Mouse (Mus musculus): Measurements from ENCODE around the gene Ttll6. TPM values are rescaled to one million over a fixed set of nuclear protein-coding genes. Genes with fewer than 3 reads are reported as not detected.

Gene Ttll6
- not detected in 2 replicates for polyA plus RNA-seq (2015; fragmentation: Nextera tagmentation; extraction: Ambion mirVana)

DNA sequence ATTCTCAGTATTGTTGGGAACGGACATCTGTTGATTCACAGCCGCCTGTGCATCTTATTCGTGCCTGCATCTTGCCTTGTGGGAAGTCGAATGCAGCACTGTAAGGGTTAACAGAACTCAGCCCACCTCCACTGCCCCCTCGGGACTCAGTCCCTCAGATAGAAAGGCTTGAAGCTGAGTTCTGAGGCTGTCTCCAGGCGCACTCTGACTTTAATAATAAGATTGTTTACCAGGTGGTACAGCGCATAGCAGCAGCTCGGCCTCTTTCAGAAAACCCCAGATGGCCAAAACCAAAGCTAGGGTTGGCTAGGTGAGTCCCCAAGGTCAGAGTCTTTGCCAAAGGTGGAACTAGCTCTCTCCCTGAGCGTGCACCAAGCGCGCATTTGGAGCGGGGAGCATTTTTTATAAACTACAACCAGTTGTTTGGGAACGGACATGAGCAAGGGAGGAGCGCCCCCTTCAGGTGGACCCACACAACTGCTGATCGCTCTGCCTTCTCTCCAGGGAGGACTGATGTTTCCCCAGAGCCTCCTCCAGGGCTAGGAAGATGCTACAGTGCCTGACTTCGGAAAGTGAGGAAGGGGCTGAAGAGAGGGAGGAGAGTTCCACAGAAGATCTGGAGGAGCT lies at the start of gene Ttll6:
Ttll6 (plus strand) TSS at position 548 of the 627 bp plus-strand sequence.

DNA sequence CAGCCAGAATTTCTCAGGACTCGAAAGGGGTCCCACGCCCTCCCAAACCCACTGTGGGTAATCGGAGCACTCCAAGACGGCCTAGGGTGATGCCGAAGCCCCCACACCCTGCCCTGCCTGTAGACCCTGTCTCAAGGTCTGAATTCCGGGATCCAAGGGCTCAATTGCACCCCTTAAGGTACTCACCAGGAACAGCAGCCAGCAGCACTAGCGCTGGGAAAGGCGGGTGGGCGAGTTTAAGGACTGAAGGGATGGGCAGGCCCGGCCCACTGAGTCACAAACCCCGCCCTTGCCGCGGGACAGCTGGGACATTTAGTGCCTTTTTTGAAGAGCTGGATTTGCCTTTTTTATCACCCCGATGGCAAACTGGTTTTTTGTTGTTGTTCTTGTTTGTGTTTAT lies 21.8 kb upstream of the Ttll6 start, which contains the start of gene Calcoco2:
Calcoco2 (minus strand) TSS at position 214 of the 400 bp plus-strand sequence.

DNA sequence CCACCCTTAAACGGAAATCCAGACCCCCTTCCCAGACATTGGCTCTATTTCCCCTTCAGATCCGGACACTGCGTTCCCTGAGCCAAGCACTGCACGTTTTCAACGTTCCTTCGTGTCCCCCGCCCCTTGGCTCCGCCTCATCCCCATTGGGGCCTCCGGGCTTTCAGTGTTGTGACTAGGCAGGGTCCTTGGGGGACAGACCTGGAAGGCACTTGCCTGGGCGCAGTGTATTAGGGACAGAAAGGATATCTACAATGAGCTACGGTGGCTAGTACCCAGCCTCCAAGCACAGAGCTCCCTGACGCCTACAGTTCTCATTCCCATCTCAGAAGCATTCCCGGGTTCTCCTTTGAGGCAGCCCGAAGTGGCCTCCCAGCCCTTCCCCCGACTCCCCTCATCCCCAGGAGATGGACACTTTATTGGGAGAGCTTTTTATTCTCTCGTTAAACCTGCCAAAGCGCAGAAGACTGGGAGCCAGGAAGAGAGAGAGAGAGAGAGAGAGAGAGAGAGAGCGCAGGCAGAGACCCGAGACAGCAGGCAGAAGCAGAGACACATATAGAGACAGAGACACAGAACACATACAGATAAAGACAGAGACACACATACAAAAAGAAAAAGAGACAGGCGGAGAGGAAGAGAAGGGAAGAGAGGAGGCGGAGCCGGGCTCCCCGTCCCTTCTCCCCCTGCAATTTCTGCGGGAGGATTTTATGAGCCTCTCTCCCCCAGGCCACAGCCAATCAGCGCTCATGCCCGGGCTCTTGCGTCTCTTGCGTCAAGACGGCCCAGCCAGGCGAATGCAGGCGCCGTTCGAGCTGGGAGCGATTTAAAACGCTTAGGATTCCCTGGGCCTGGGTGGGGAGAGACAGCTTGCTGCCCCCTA lies 60.2 kb downstream of the Ttll6 start, which contains the start of gene Hoxb13:
Hoxb13 (plus strand) TSS at position 796 of the 880 bp plus-strand sequence.

Other genes with a start within 250 kb of the Ttll6 start
- gene B4galnt2, start 218.9 kb upstream of the Ttll6 start, polyA plus RNA-seq (2015; fragmentation: Nextera tagmentation; extraction: Ambion mirVana) = 0.08 TPM in 1 of 2 replicates, not detected in the other
- 4.5 and 6.6 TPM in 2 replicates for gene Igf2bp1, start 127.8 kb upstream of the Ttll6 start, polyA plus RNA-seq (2015; fragmentation: Nextera tagmentation; extraction: Ambion mirVana)
- gene Gip, start 109.2 kb upstream of the Ttll6 start, polyA plus RNA-seq (2015; fragmentation: Nextera tagmentation; extraction: Ambion mirVana) = 0.29 and 1.3 TPM in 2 replicates
- 64.6 and 78.3 TPM in 2 replicates for gene Snf8, start 98.9 kb upstream of the Ttll6 start, polyA plus RNA-seq (2015; fragmentation: Nextera tagmentation; extraction: Ambion mirVana)
- 24.1 and 26.4 TPM in 2 replicates for gene Ube2z, start 68.4 kb upstream of the Ttll6 start, polyA plus RNA-seq (2015; fragmentation: Nextera tagmentation; extraction: Ambion mirVana)
- gene Atp5g1, start 58.1 kb upstream of the Ttll6 start, polyA plus RNA-seq (2015; fragmentation: Nextera tagmentation; extraction: Ambion mirVana) = 544 and 782 TPM in 2 replicates
- gene Calcoco2, start 21.8 kb upstream of the Ttll6 start, polyA plus RNA-seq (2015; fragmentation: Nextera tagmentation; extraction: Ambion mirVana) = not detected in 2 replicates
- not detected in 2 replicates for gene Hoxb13, start 60.5 kb downstream of the Ttll6 start, polyA plus RNA-seq (2015; fragmentation: Nextera tagmentation; extraction: Ambion mirVana)
- 5.8 and 16.8 TPM in 2 replicates for gene Hoxb9, start 137.7 kb downstream of the Ttll6 start, polyA plus RNA-seq (2015; fragmentation: Nextera tagmentation; extraction: Ambion mirVana)
- 3.9 and 8.9 TPM in 2 replicates for gene Hoxb8, start 148.1 kb downstream of the Ttll6 start, polyA plus RNA-seq (2015; fragmentation: Nextera tagmentation; extraction: Ambion mirVana)
- gene Hoxb7, start 152.8 kb downstream of the Ttll6 start, polyA plus RNA-seq (2015; fragmentation: Nextera tagmentation; extraction: Ambion mirVana) = 44.2 and 62.6 TPM in 2 replicates
- gene Hoxb6, start 158.7 kb downstream of the Ttll6 start, polyA plus RNA-seq (2015; fragmentation: Nextera tagmentation; extraction: Ambion mirVana) = 19.5 and 38.7 TPM in 2 replicates
- gene Hoxb5, start 169.6 kb downstream of the Ttll6 start, polyA plus RNA-seq (2015; fragmentation: Nextera tagmentation; extraction: Ambion mirVana) = 2.8 and 9.2 TPM in 2 replicates
- 1.3 and 3.1 TPM in 2 replicates for gene Hoxb4, start 184.5 kb downstream of the Ttll6 start, polyA plus RNA-seq (2015; fragmentation: Nextera tagmentation; extraction: Ambion mirVana)
- 1.4 and 3.3 TPM in 2 replicates for gene Hoxb3, start 189.5 kb downstream of the Ttll6 start, polyA plus RNA-seq (2015; fragmentation: Nextera tagmentation; extraction: Ambion mirVana)
- 13.2 and 23.1 TPM in 2 replicates for gene Hoxb2, start 216.7 kb downstream of the Ttll6 start, polyA plus RNA-seq (2015; fragmentation: Nextera tagmentation; extraction: Ambion mirVana)
- gene Hoxb1, start 232.0 kb downstream of the Ttll6 start, polyA plus RNA-seq (2015; fragmentation: Nextera tagmentation; extraction: Ambion mirVana) = not detected in 2 replicates